Mouse (Mus musculus): ENCODE measurements around the gene Rapgef1.

Rapgef1 gene

DNA sequence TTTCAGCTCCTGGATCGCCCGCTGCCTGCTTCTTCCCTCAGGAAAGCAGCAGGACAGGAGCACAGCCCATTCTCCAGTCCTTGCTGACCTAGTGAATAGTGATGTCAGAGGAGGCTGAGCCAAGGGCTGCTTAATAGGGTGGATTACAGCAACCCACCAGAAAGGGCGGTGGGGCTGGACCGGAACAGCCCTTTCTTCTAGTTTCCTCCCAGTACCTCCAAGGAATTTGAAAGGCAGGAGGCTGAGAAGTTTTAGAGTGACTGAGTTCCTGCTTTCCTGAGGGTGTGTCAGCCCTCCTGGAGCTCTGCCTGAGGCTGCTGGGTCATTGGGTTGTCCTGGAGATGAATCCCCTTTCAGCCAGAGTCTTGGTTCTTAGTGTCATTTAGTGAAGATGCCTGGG, 23.9 kb downstream of the Rapgef1 start:
- peak; percentile 95 for DNase-seq (ENCODE audit: low read depth, low spot score)

DNA sequence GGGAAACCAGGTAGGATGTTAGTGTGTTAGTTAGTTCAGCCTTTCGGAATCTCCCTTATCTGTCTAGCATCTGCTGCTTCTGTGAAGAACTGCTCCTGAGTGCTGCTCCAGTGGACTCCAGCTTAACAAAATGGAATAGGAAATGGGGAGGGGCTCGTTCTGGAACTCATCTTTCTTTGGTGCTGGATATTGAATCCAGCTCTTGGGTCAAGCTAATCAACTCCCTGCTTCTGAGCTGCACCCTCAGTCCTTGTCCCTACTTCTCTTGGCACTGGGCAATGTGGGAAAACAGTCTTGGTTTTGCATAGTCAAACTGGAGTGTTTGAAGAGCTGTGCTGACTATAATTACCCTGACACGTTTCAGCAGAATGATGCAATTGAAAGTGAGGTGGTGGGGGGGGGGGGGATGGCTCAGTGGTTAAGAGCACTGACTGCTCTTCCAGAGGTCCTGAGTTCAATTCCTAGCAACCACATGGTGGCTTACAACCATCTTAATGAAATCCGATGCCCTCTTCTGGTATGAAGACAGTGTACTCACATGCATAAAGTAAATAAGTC, 25.6 kb downstream of the Rapgef1 start:
- DNase-seq (ENCODE audit: low read depth, low spot score), result no peak

DNA sequence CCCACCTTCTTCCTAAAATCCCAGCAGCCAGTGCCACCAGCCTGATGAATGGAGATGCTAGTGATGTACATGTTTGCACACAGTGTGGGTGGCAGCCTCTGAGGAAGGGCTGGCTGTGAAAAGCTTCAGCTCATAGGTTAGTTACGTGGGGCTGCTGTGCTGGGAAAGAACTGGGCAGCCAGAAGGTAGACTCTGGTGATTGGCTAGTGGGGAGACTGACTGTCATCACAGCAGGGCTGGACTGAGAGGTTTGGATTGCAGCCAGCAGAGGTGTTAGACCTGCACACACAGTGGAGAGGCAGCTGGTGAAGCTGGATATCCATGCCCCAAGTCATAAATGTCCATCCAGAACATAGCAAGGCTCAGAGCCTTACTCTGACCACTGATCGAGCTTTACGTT, 27.1 kb downstream of the Rapgef1 start:
- DNase-seq (ENCODE audit: low read depth, low spot score), result no peak

DNA sequence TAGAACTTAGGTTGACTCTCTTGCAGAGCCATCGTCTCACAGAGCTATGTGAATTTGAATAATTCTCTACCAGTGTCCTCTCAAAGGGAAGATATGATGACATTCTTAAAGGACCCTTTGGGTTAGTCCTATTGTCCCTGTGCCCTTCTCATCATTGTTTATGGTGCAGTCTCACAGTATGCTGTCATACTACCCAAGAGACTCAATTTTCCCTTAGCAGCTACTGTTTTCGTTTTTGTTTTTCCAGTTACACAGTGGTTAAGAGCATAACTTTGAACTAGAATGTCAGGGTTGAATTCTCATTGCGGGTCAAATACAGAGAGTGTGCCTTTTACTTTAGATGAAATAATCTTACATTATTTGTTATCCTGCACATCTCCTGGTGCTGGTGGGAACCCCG, 27.6 kb downstream of the Rapgef1 start:
- DNase-seq (ENCODE audit: low read depth, low spot score), result no peak

DNA sequence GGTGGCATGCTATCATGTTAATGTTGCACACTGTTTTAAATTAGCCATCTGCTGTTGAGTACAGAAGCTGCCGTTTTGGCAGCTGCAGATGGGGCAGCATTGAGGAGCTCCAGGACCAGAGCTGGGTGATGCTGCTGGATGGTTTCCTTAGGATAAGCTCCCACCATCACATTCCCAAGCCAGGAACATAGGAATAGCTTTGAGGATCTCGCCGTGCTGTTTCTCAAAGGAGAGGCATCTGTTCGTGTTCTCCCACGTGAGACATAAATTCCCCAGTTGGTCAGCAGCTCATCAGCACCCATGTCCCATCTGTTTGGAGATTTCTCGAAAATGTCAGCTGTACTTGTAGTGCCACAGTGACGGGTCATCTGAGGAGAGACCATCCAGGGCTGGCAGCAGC, 28.3 kb downstream of the Rapgef1 start:
- no peak for DNase-seq (ENCODE audit: low read depth, low spot score)

DNA sequence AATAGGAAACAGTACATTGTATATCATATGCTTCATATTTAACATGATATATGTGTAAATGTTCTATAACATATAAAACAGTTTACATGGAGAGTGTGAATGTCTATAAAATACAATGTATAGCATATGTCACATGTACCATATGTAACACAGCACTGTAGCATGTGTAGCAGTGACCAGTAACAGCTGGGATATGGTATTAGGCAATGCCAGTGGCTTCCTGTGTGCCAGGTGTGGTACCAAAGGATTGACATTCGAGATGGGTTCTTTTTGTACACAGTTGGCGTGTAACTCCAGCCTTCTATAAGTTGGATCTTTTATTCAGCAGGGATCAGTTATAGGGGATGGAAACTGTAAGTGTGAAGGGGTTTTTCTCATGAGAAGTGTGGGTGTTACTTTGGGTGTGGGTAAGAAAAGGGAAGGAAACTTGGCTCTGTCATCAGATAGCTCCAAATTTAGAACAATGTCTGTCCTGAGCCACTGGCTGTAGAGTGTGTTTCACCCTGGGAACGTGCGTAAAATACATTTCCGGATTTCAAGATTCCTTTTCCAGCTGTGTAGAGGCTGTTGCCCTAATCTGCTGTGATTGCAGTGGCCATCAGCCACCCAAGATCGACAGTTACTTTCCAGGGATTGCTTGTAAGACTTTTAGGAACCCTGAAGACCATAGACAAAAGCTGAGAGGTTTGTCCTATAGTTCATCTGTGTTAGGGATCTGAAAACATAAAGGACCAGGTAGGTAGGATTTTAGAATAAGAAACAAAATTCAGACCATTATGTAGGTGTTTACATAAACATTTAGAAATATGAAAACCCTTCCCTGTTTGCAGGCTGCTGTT, 29.7 kb downstream of the Rapgef1 start:
- DNase-seq (ENCODE audit: low read depth, low spot score), result no peak

DNA sequence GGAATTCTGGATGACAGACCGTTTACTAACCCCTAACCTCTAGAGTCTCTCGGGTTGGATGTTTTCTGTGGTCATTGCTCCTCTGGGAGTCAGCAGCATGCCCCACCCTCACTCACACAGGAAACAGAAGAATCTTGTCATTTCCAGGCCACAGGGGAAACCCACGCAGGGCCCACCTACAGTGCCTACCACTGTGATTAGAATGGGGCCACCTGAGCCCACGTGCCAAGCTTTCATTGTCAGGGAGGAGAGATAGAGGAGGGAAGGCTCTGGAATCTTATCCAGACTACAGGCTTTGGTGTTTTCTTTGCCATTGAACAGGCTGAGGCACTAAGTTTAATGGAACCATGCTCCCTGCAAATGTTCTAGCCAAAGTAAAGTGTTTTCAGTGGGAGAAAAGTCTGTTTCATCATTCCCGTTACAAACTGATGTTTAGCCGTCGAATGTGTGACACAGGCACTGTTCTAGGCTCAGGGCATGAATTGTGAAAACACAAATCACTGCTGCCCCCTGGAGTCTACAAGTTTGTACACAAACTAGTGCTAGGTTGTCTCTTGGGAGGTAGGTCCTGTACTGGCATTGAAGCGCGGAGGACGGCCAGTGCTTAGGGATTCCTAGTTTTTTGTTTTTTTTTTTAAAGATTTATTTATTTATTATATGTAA, 30.4 kb downstream of the Rapgef1 start:
- peak; percentile 73 for DNase-seq (ENCODE audit: low read depth, low spot score)

DNA sequence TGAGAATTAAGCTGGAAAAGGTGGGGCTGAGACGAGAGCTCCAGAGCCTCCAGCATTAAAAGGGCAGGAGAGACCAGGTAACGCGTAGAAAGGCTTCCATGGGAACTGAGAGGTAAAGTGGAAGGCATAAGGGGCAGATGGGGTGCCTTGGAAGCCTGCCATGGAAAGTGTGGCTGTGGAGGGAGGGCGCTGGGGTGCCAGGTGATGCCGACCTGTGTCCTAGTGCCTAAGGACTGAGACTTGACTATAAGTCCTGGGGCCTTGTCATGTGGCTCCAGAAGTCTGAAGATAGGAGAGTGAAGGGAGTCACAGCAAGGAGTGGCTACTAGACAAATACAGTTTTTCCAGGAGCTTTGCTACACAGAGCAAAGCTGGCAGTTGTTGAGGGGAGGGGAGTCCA, 32.4 kb downstream of the Rapgef1 start:
- DNase-seq (ENCODE audit: low read depth, low spot score), result no peak

DNA sequence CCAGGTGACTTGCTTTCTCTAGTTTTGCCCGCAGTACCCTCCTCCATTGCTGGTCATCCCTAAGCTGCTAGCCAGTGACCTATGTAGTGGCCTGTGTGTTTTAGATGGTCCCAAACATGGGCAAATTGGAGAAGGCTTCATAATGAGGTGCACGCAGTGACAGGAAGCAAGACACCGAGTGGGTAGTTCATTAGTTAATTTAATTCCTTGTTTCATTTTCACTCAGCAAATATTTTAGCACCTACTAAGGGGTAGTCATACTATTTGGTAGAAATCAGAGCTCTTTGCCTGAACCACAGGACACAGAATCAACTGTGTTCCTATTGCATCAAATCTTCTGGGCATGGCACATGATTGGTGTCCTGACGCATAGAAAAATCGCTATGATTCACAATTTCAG, 35.9 kb downstream of the Rapgef1 start:
- DNase-seq (ENCODE audit: low read depth, low spot score), result no peak

DNA sequence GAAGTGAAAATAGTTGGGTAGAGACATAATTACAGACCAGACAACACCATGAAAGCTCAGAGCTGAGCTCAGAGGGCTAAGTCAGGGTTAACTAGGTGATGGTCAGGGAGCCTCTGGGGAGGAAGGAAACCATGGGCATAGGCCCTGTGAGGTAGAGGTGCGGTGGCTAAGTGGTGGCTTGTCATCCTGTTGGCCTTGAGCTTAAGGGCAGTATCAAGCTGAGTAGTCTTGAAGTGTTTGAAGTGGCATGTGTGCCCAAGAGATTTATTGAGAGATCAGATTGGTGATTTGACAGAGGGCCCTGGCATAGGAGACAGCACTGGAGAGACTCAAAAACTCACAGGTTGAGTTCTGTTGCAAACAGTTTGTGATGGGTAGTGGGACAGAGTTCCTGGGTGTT, 36.6 kb downstream of the Rapgef1 start:
- no peak for DNase-seq (ENCODE audit: low read depth, low spot score)

DNA sequence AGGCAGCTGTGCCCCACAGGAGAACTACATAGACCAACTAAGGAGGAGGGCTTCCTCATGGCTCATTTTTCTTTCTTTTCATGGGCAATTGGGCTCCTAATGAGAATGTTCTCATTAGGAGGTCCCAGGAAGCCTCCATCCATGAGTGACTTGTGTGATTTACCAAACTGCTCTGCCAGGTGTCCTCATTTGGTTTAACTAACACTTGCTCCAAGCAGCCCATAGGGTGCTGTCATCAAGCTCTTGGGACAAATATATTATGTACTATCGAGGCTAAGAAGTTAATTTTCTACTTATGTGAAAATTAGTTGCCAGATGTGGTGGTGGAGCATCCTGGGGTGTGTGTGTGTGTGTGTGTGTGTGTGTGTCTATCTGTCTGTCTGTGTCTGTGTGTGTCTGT, 37.6 kb downstream of the Rapgef1 start:
- DNase-seq (ENCODE audit: low read depth, low spot score), result no peak

DNA sequence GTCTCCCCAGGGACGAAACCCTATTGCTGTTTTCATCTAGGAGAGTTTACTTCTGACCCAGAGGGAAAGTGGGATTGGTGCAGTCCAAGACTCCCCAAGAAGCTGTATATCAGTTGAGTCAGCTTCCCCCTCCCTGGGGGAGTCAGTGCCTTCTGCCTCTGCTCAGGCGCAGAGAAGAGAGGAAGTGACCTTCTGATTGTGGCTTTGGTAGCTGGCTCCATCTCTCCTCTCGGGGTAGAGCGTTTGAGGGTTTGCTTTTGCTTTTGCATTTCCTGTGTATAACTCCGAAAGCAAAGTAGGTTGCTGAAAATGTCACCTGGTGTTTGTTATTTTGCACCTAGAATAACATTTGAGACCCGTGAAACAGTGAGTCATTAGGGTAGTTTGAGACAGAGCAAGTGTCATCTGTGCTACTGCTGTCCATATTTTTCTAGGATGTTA, 42.3 kb downstream of the Rapgef1 start:
- DNase-seq (ENCODE audit: low read depth, low spot score), result no peak

DNA sequence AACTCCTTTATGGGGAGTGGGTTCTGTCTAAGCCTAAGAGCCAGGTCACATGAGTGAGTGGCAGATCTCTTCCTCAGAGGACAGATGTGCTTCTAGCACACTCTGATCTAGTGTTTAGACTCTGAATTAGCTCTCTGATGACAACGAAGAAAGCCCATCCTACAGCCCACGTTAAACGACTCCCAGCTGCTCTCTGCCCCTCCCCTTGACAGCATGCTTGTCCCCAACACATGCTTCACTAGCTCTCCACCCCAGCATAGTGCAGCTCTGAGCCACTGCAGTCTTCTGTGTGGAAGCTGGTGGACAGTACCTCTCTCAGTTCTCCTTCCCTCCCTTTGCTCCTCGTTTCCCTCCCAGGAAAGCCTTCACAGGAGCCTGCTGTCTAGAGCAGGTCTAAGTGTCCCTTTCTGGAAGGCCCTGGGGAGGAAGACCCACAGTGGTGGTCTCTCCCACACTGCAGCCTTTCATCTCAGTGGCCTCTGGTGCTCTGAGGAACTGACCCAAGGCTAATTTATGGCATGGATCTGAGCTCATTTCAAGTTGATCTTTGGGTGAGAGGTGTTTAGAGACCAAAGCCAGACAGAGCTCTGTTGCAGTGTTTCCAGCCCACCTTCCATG, 43.8 kb downstream of the Rapgef1 start:
- no peak for DNase-seq (ENCODE audit: low read depth, low spot score)

DNA sequence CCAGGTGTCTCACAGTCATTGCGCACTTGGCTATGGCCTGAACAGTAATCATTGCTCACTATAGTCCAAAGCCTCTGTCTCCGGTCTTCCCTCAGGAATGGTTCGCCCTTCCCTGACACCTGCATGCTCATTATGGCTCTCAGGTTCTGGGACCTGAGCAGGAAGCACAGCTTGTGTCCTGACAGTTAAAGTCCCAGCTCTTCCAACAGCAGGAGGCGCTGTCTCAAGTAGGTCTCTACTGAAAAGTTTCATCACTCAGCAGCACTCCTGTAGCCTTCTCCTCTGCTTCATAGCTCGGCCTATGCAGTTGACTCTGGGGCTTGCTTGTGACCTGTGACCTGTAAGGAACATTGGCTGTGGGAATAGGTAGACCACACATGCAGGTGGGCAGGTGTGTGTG, 45.9 kb downstream of the Rapgef1 start:
- DNase-seq (ENCODE audit: low read depth, low spot score), result peak; percentile 87

DNA sequence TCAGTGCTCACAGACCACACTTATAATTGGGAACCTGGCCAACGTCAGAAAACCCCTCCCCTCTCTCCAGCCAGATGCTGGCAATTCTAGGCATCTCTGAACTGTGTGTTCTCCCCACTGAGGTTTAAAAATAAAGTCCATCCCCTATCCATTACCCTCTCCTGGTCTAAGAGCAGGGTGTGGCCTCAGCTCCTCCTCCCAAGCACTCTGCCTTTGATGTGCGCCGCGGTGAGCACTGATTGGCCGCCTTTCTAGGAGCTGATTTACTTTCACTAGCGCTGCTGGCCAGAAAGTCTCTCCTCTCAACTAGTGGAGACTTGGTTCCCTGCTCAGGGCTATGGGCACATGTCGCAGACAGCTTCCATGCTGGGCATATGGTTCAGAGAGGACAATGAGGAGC, 47.1 kb downstream of the Rapgef1 start:
- peak; percentile 88 for DNase-seq (ENCODE audit: low read depth, low spot score)

DNA sequence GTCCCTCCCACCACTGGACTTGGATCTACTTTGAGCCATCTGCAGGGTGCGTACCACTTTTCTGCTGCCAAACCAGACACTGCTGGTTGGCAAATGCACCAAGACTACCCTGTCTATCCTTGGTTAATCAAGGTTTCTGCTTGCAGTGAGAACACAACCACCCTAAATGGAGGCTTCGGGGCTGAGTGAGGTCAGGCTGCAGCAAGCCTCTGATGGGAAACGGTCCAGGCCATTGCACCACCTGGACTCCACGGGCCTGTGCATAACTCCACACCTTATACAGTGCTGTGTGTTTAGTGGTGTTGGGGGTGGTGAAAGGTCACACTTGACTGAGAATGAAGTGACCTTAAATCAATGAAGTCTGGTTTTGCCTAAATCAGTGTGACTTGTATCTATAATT, 47.6 kb downstream of the Rapgef1 start:
- DNase-seq (ENCODE audit: low read depth, low spot score), result no peak

DNA sequence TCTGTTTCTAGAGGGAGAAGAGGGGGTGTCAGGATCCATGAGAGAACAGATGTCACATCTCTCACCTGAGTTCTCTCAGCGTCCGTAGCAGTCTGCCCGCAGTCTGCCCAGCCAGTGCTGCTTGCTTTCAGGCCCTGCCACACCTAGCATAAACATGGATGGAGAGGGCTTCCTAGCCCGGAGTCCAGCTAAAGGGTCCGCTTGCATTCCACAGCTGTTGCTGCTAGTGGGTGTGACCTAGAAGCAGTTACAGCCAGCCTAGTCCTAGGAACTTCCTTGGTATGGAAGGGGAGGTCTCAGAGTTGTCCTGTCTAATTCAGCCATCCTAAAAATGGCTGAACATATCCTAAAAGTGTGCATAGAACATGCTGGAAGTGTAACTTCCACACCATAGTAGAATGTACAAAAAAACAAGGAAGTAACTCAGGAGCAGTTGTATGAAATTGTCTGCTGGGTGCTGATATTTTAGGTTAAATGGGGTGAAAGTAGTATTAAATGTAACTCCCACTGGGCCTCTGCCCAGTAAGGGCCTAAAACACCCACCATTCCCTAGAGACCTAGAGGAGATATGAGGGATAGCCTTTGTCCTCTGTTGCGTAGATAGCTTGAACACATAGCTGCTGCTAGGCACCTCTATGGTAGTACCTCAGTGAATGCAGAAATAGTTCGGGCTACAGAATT, 48.6 kb downstream of the Rapgef1 start:
- DNase-seq (ENCODE audit: low read depth, low spot score), result peak; percentile 77

DNA sequence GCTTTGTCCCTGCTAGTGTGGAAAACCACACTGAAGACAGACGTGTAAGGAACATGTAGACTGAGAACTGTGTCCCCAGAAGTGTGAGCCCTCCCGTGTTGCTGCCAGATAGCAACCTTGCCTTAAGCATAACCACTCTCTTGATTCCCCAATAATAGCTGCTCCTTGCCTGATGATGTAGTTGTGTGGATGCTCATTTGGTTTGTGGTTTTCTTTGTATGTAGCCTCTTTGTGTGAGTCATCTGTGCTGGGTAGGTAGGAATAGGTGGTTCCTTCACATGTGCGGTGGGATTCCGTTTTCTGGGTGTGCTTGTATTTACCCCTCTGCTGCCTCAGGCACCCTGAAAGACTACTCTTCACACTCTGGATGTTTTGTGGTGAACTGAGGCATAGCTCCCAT, 49.4 kb downstream of the Rapgef1 start:
- no peak for DNase-seq (ENCODE audit: low read depth, low spot score)

DNA sequence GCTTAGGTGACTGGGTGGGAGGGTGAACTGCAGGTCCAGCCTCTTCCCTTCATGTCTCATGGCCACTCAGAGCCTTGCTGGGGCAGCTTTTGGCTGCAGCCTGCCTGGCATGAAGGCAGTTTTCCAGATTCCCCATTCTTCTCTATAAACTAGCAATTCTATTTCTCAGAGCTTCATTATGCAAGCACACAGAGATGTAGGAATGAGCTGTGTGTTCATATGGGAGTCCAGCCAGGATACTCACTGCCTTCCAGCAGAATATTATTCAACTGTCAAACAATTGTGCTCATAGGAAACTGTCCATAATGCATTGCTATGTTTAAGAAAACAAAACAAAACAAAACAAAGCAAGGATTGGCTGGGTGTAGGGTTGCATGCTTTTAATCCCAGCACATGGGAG, 50.2 kb downstream of the Rapgef1 start:
- DNase-seq (ENCODE audit: low read depth, low spot score), result no peak

DNA sequence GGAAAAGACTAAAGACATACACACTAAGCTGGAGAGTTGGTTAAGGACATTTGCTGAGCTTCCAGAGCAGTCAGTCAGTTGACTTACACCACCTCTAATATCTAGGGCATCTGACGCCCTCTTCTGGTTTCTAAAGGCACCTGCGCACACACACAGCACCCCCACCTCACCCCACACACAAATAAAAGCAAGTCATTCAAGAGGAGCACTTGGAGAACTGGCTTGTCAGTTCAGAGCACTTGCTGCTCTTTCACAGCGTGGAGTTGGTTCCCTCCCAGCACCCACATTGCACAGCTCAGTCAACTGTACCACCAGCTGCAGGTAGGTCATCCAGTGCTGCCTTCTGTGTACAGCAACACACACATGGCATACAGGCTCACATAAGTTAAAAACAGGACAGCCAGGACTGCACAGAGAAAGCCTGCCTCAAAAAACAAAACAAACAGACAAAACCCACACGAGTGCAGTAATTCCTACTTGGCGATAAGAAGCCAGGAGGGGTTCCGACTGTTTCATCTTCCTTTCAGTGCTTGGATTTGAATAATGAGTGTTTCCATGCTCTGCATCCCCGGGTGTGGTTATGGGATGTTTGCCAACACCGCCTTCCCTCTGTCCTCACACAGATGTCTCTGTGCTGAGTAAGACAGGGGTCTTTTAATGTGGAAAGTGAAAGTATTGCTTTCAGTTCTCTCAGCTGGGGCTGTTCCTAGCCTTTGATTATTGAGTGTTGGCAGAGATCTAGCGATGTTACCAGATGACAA, 50.9 kb downstream of the Rapgef1 start:
- peak; percentile 82 for DNase-seq (ENCODE audit: low read depth, low spot score)

DNA sequence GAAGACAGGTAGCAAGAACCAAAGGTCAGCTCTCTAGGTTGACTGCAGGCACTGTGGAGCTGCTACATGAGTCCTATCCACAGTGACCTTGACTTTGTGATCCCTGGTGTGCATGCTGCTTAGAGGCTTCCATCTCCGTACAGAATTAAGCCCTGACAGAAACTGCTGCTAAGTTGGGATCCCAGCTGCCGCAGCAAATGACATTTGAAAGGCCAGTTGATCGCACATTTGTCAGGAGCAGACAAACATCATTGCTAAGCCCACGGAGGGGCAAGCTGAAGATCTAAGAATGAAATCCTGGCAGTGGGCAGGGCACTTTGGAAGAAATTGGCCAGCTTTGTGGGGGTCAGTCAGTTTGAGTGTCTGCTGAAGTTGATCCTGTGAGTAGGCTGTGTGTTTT, 51.9 kb downstream of the Rapgef1 start:
- DNase-seq (ENCODE audit: low read depth, low spot score), result no peak

Measured in ZHBTc4 (cell line).